Mouse (Mus musculus) MEL (cell line): ENCODE data around the gene Sorbs1.

Experiments
- CTCF ChIP-seq, 3 experiments: IDR thresholded peaks in 2 of 3; conservative IDR thresholded peaks in 1 of 3; 2 replicates each; pipeline ENCODE4 v1.5.1; 2011 to 2012; ENCODE audit warnings: low read length in 3 of 3, low read depth in 2 of 3, mild to moderate bottlenecking in 2 of 3, improper control_type of control experiment in 1 of 3, inconsistent platforms in 1 of 3, mixed read lengths in 1 of 3, moderate library complexity in 1 of 3; ENCODE audit not compliant: control insufficient read depth in 1 of 3, insufficient read depth in 1 of 3, poor library complexity in 1 of 3, severe bottlenecking in 1 of 3
- EP300 ChIP-seq, 2 experiments: IDR thresholded peaks; 2 replicates each; pipeline ENCODE4 v1.6.1; 2011; ENCODE audit warnings: improper control_type of control experiment in 2 of 2, low read length in 2 of 2, low read depth in 1 of 2, mild to moderate bottlenecking in 1 of 2
- MAFK ChIP-seq: IDR thresholded peaks from 2 replicates; pipeline ENCODE4 v1.6.1; 2011; ENCODE audit warnings: low read depth, mild to moderate bottlenecking, low read length, improper control_type of control experiment, borderline replicate concordance
- MAX ChIP-seq: IDR thresholded peaks from 2 replicates; pipeline ENCODE4 v1.6.1; 2011; ENCODE audit warnings: low read length, improper control_type of control experiment
- MXI1 ChIP-seq: IDR thresholded peaks from 2 replicates; pipeline ENCODE4 v1.6.1; 2011; ENCODE audit warnings: mild to moderate bottlenecking, low read depth, low read length, improper control_type of control experiment
- MYB ChIP-seq: IDR thresholded peaks from 2 replicates; pipeline ENCODE4 v1.6.1; 2011; ENCODE audit warnings: mild to moderate bottlenecking, low read depth, low read length, improper control_type of control experiment
- MYC ChIP-seq: IDR thresholded peaks from 2 replicates; pipeline ENCODE4 v1.6.1; 2011; ENCODE audit warnings: low read depth, mild to moderate bottlenecking, low read length, improper control_type of control experiment, moderate library complexity
- POLR2A ChIP-seq, 2 experiments: IDR thresholded peaks; 2 replicates each; pipeline ENCODE4 v1.6.1; 2011 to 2012; ENCODE audit warnings: low read length in 2 of 2, mild to moderate bottlenecking in 2 of 2, control low read depth in 1 of 2, improper control_type of control experiment in 1 of 2, low read depth in 1 of 2, moderate library complexity in 1 of 2; ENCODE audit not compliant: control insufficient read depth in 1 of 2, insufficient read depth in 1 of 2, poor library complexity in 1 of 2
- POLR2AphosphoS2 ChIP-seq: IDR thresholded peaks from 2 replicates; pipeline ENCODE4 v1.6.1; 2011; ENCODE audit warnings: low read length, improper control_type of control experiment
- TAL1 ChIP-seq: IDR thresholded peaks from 2 replicates; pipeline ENCODE4 v1.6.1; 2012; ENCODE audit warnings: mild to moderate bottlenecking, inconsistent platforms, low read length, moderate library complexity, mixed read lengths
- TCF12 ChIP-seq: IDR thresholded peaks from 2 replicates; pipeline ENCODE4 v1.6.1; 2014; ENCODE audit warnings: low read depth, mild to moderate bottlenecking, inconsistent platforms, low read length, improper control_type of control experiment, moderate library complexity
- USF1 ChIP-seq: IDR thresholded peaks from 2 replicates; pipeline ENCODE4 v1.6.1; 2014; ENCODE audit warnings: low read depth, mild to moderate bottlenecking, inconsistent platforms, low read length, improper control_type of control experiment, moderate library complexity

DNA sequence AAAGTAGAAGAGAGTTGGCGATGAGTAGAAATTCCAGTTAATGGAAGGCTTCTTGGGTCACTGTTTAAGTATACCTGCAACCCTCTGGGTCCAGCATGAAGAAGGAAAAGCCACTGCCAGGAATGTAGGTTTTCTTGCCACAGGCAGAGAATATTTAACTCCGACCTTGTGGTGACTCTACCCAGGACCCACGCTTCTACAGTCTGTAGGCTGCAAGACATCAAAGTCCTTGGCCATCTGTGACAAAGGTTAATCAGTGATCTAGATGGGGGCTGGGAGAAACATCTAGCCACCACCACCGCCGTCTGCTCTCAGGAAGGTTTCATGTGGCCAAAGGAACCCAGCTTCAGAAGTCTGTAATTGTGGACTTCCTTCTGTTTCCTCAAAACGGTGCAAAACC, 99.2 kb downstream of the Sorbs1 start:
- TF ChIP-seq MYB = no peak
- TF ChIP-seq EP300 (IDR thresholded peaks at IDR 0.05; ENCODE audit: low read depth in 1 of 2, low read length in 2 of 2) = no peak
- TF ChIP-seq TAL1 = no peak
- no peak for TF ChIP-seq CTCF (IDR thresholded peaks at IDR 0.05 in 2 of 3, conservative IDR thresholded peaks at IDR 0.05 in 1 of 3; ENCODE audit: control insufficient read depth in 1 of 3, insufficient read depth in 1 of 3, low read depth in 2 of 3, low read length in 3 of 3, poor library complexity in 1 of 3, severe bottlenecking in 1 of 3)
- TF ChIP-seq USF1 = no peak
- no peak for TF ChIP-seq MYC
- TF ChIP-seq POLR2A (IDR thresholded peaks at IDR 0.05; ENCODE audit: control insufficient read depth in 1 of 2, insufficient read depth in 1 of 2, low read depth in 1 of 2, low read length in 2 of 2, poor library complexity in 1 of 2) = no peak
- TF ChIP-seq TCF12 = no peak
- no peak for TF ChIP-seq MXI1
- TF ChIP-seq MAFK = no peak
- TF ChIP-seq MAX = no peak
- no peak for TF ChIP-seq POLR2AphosphoS2
